Mouse (Mus musculus) testis, adult 2 months (tissue): ENCODE measurements around the gene Rnf130.

Experiments used
- CTCF ChIP-seq: fragments of 200-500 bp; IDR thresholded peaks from 2 replicates; pipeline ENCODE4 v1.5.1; 2012; ENCODE audit warnings: low read depth, mild to moderate bottlenecking, inconsistent platforms, low read length, moderate library complexity; ENCODE audit not compliant: control insufficient read depth, insufficient read depth, insufficient replicate concordance
- POLR2A ChIP-seq: fragments of 200-500 bp; IDR thresholded peaks from 2 replicates; pipeline ENCODE4 v1.6.1; 2012; ENCODE audit warnings: low read depth, mild to moderate bottlenecking, inconsistent platforms, low read length, moderate library complexity; ENCODE audit not compliant: control insufficient read depth

DNA sequence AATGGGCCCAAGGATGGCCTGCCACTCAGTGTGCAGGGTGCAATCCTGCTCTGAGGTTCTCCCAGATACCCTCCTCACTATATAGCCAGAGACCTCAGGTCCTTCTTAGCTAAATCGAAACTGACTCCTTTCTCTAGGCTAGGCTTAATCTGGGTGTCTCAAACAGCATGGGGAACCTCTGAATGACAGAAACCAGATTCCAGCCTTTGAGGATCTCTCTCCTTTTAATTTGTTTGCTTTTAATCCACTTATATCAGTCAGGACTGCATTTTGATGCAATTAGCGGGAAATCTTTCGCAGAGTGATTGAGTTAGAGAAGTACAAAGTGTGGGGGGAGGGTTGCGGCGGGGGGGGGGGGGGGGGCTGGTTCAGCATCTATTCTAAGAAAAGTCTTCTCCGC, 12.1 kb upstream of the Rnf130 start:
- TF ChIP-seq CTCF = no peak
- no peak for TF ChIP-seq POLR2A
